Comparison of ENCODE assay signal across 8 mouse cellular contexts in genomic region chr6:4506106-4506505, GRCm38 (mm10). TPM values are rescaled to one million over a fixed set of nuclear protein-coding genes. Genes with fewer than 3 reads are reported as not detected.
A peak's percentile ranks its signal among the peaks of the same experiment; 100 is the strongest.
DNase-seq lines count a peak whose midpoint lies in the region; ATAC-seq lines count a peak whose summit lies in the region.

No protein-coding gene starts in this region.

- no peak for ATAC-seq in heart, embryonic 16.5 days (replicated peaks; ENCODE audit: extremely low read depth, insufficient read depth, low FRiP score)
- no peak for ATAC-seq in limb, embryonic 15.5 days (ENCODE audit: insufficient number of reproducible peaks, low FRiP score, low TSS enrichment, low read depth)
- ATAC-seq in neural tube, embryonic 12.5 days (ENCODE audit: low FRiP score, low read depth): no peak
- no peak for ATAC-seq in activated CD4-positive, CD25-positive, alpha-beta regulatory T cell, adult 4 months
- ATAC-seq in frontal cortex, adult (ENCODE audit: low TSS enrichment): no peak
- ATAC-seq in inflammation-experienced regulatory T-cells, adult 6 months: no peak

- peaks cover 4% of the 10 kb centered on the region; the same call in 1 of the 2 replicates for H3K4me1 ChIP-seq in heart, embryonic 16.5 days (ENCODE audit: control insufficient read depth, insufficient read depth, low read length)
- H3K4me1 ChIP-seq in limb, embryonic 15.5 days: peaks cover 8% of the 10 kb centered on the region
- peaks cover 10% of the 10 kb centered on the region for H3K4me1 ChIP-seq in neural tube, embryonic 12.5 days

- peak overlapping the region; percentile 69 for H3K9ac ChIP-seq in heart, embryonic 16.5 days (ENCODE audit: low read length)
- H3K9ac ChIP-seq in limb, embryonic 15.5 days: peak overlapping the region; percentile 73
- no peak overlapping the region for H3K9ac ChIP-seq in neural tube, embryonic 12.5 days

- H3K36me3 ChIP-seq in heart, embryonic 16.5 days (ENCODE audit: control insufficient read depth, insufficient read depth): no peaks in the 10 kb centered on the region
- H3K36me3 ChIP-seq in limb, embryonic 15.5 days: peaks cover 8% of the 10 kb centered on the region
- no peaks in the 10 kb centered on the region for H3K36me3 ChIP-seq in neural tube, embryonic 12.5 days

- H3K27ac ChIP-seq in heart, embryonic 16.5 days (ENCODE audit: low read length): peak overlapping the region; percentile 69
- peak overlapping the region; percentile 91 for H3K27ac ChIP-seq in limb, embryonic 15.5 days
- no peak overlapping the region for H3K27ac ChIP-seq in neural tube, embryonic 12.5 days

- peak overlapping the region; percentile 51 for H3K4me3 ChIP-seq in heart, embryonic 16.5 days (ENCODE audit: low read length)
- H3K4me3 ChIP-seq in limb, embryonic 15.5 days: peak overlapping the region; percentile 55
- H3K4me3 ChIP-seq in neural tube, embryonic 12.5 days: peak overlapping the region; percentile 33

- H3K4me2 ChIP-seq in heart, embryonic 16.5 days (ENCODE audit: low read depth, low read length): peak overlapping the region; percentile 91
- H3K4me2 ChIP-seq in limb, embryonic 15.5 days: peak overlapping the region; percentile 72
- H3K4me2 ChIP-seq in neural tube, embryonic 12.5 days (replicated peaks): peak overlapping the region; percentile 73

- DNase-seq in ovary, postnatal 14 days (ENCODE audit: low spot score): peak; percentile 15
- no peak for DNase-seq in ovary, postnatal 36 days (ENCODE audit: low spot score)

- H3K27me3 ChIP-seq in heart, embryonic 16.5 days (ENCODE audit: control insufficient read depth, insufficient read depth, low read length): 0 out of 2 replicates have a peak, but pooled peaks cover 4% of the 10 kb centered on the region
- no peaks in the 10 kb centered on the region for H3K27me3 ChIP-seq in limb, embryonic 15.5 days
- no peaks in the 10 kb centered on the region; the same call in 1 of the 2 replicates for H3K27me3 ChIP-seq in neural tube, embryonic 12.5 days (replicated peaks)

- 9% methylated on average over 11 of the region's 11 CpGs for WGBS in heart, embryonic 16.5 days
- 5% methylated on average over 11 of the region's 11 CpGs for WGBS in limb, embryonic 15.5 days
- WGBS in neural tube, embryonic 12.5 days: 6% methylated on average over 11 of the region's 11 CpGs

- no peaks in the 10 kb centered on the region for H3K9me3 ChIP-seq in heart, embryonic 16.5 days (replicated peaks; ENCODE audit: control insufficient read depth, low read length)
- H3K9me3 ChIP-seq in limb, embryonic 15.5 days: no peaks in the 10 kb centered on the region
- H3K9me3 ChIP-seq in neural tube, embryonic 12.5 days: no peaks in the 10 kb centered on the region

RNA-seq across cellular contexts. Expression of gene Col1a2, which starts 1.5 kb away (rescaled TPM):
- 382 and 460 TPM in 2 replicates for polyA plus RNA-seq in heart, embryonic 16.5 days (2015; fragmentation: Nextera tagmentation; extraction: Ambion mirVana)
- 2,665 and 3,005 TPM in 2 replicates for polyA plus RNA-seq in limb, embryonic 15.5 days (2015; fragmentation: Nextera tagmentation; extraction: Ambion mirVana)
- 202 and 212 TPM in 2 replicates for polyA plus RNA-seq in neural tube, embryonic 12.5 days (2016; fragmentation: Nextera tagmentation; extraction: Ambion mirVana)
- polyA plus RNA-seq in activated CD4-positive, CD25-positive, alpha-beta regulatory T cell, adult 4 months (2017; shearing (Covaris generic)): not detected
- polyA plus RNA-seq in inflammation-experienced regulatory T-cells, adult 6 months (2017; shearing (Covaris generic)): under 1 TPM in 2 of 3 experiments, not detected in 1; 0.15 to 0.16 TPM

Comparison
In these comparisons a context has a peak if more than half of its experiments do, and no peak if none do; other contexts are left out.
1. RNA of gene Col1a2, which starts 1.5 kb away (polyA plus RNA-seq): 2,665 to 3,005 TPM in limb, embryonic 15.5 days, 382 to 460 TPM in heart, embryonic 16.5 days and 202 to 212 TPM in neural tube, embryonic 12.5 days; 0.15 to 0.16 TPM in inflammation-experienced regulatory T-cells, adult 6 months and not detected in activated CD4-positive, CD25-positive, alpha-beta regulatory T cell, adult 4 months; every median in the first group is over 100 times any median in the second.
2. Peak in every context shown above with its lines, with median percentiles within 50 percentile points of each other: H3K4me2 ChIP-seq and H3K4me3 ChIP-seq.